Mouse (Mus musculus) cerebellum, adult 2 months (tissue): ENCODE measurements at regions not wholly inside any gene's neighbourhood (a gene's known extent, or its start where the extent isn't known, plus 50 kb on each side); places are given as distances from the start of the nearest gene placed in this dataset.

Experiments
- CTCF ChIP-seq: fragments of 200-500 bp; IDR thresholded peaks from 2 replicates; pipeline ENCODE4 v1.5.1; 2011; ENCODE audit warnings: low read depth, mild to moderate bottlenecking, control low read depth, low read length, moderate library complexity, borderline replicate concordance; ENCODE audit not compliant: insufficient read depth
- POLR2A ChIP-seq: fragments of 200-500 bp; IDR thresholded peaks from 2 replicates; pipeline ENCODE4 v1.6.1; 2011; ENCODE audit warnings: low read length, control low read depth, borderline replicate concordance; ENCODE audit not compliant: insufficient read depth

DNA sequence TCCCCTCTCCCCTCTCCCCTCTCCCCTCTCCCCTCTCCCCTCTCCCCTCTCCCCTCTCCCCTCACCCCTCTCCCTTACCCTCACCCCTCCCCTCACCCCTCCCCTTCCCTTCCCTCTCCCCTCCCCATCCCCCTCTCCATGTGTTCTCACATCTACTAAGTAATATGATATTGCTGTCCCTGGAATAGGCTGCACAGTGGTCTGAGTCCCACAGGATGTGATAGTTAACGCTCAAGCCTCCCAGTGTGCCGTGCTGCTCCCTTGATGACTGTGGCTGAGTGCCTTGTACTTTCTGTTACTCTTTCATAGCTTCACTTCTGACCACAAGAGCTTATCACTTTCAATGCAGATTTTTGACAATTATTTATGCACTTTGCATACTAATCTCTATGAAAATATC is 620.4 kb upstream of the Igfbp3 start:
- TF ChIP-seq CTCF (no peak), POLR2A (no peak)
